Mouse (Mus musculus) stomach, embryonic 16.5 days (tissue): ENCODE measurements around the gene Slc7a8. TPM values are rescaled to one million over a fixed set of nuclear protein-coding genes. Genes with fewer than 3 reads are reported as not detected.

Experiments
- ATAC-seq: fragments of 200-750 bp; cut with Nextera tagmentation; 2 replicates; pipeline ENCODE4 v1.8.0; 2017; ENCODE audit warnings: moderate number of reproducible peaks, moderate TSS enrichment; ENCODE audit not compliant: insufficient read depth, low FRiP score
- H3K27ac ChIP-seq: fragments of 300-500 bp; sonication (generic); 2 replicates; pipeline ENCODE4 v1.5.1; 2014; ENCODE audit warnings: low read length
- H3K27me3 ChIP-seq: fragments of 300-500 bp; sonication (generic); 2 replicates; pipeline ENCODE4 v1.6.1; 2014; ENCODE audit warnings: low read length, control low read depth, mixed read lengths; ENCODE audit not compliant: control insufficient read depth, insufficient read depth
- H3K36me3 ChIP-seq: fragments of 300-500 bp; sonication (generic); 2 replicates; pipeline ENCODE4 v1.6.1; 2014; ENCODE audit warnings: low read length; ENCODE audit not compliant: control insufficient read depth, insufficient read depth
- H3K4me1 ChIP-seq: fragments of 300-500 bp; sonication (generic); 2 replicates; pipeline ENCODE4 v1.6.1; 2014; ENCODE audit warnings: low read length, control low read depth, mixed read lengths; ENCODE audit not compliant: control insufficient read depth, insufficient read depth
- H3K4me2 ChIP-seq: fragments of 300-500 bp; sonication (generic); 2 replicates; pipeline ENCODE4 v1.6.1; 2014; ENCODE audit warnings: low read depth, low read length, mixed read lengths
- H3K4me3 ChIP-seq: fragments of 300-500 bp; sonication (generic); replicated peaks from 2 replicates; pipeline ENCODE4 v1.5.1; 2014; ENCODE audit warnings: mild to moderate bottlenecking, low read length
- H3K9ac ChIP-seq: fragments of 300-500 bp; sonication (generic); 2 replicates; pipeline ENCODE4 v1.6.1; 2014; ENCODE audit warnings: low read length
- H3K9me3 ChIP-seq: fragments of 300-500 bp; sonication (generic); replicated peaks from 2 replicates; pipeline ENCODE4 v1.6.1; 2016; ENCODE audit warnings: low read length, control low read depth; ENCODE audit not compliant: control insufficient read depth
- WGBS: fragments of 180-500 bp; shearing (Covaris S2); extraction: QIAGEN DNeasy Blood & Tissue Kit; methylation state at CpG from one replicate; pipeline ENCODE4 v1.1.7; 2014; 5-methylcytosine and 5-hydroxymethylcytosine counted together
- polyA plus RNA-seq: library from polyadenylated mRNA; unstranded; fragments of >200 nt; fragmentation: Nextera tagmentation; extraction: Ambion mirVana; gene quantifications from 2 replicates; pipeline ENCODE4 v1.2.1, GENCODE M21; 2015

Slc7a8 gene
- 9.9 and 10.2 TPM in 2 replicates for polyA plus RNA-seq

DNA sequence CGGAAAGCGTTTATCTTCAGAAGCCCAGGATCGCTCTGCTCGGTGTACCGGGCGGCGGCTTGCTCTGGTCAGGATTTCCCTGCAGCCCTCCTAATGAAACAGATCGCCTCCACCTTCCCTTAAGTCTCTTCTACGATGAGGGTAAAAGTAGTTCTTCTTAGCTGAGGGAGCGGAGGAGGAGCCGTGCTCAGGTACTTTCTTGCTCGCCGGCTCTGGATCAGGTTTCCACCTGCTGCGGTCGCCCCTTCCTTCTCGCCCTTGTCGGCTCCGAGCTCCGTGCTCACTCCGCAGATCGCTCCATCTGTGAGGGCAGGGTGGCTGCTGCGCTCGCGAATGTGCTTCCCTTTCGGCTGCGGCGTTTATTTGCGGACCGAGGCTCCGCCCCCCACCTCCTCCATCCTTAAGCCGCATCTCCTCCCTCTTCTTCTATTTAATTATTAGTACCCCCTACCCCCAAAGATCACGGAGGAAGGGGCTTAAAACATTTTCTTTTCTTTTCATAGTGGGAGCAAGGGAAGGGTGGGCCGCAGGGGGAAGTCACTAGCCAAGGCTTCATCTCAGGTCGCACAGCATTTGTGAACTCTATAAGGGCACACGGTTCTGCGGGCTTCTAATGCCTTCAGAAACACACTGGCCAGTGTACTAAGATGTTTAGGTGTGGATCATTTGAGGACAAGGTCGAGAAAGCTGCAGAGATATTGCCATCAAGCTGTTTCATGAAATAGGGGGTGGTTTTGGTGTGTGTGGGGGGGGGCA is at the start of gene Slc7a8:
Slc7a8 (minus strand) TSS at position 337 of the 756 bp plus-strand sequence.
- Histone ChIP-seq H3K4me2 (peak within 1 kb of the TSS; percentile 77), H3K9me3 (no peaks in the 10 kb centered on the region), H3K27ac (no peak within 1 kb of the TSS), H3K4me3 (peak within 1 kb of the TSS; percentile 49), H3K9ac (peak within 1 kb of the TSS; percentile 60), H3K27me3 (peaks cover 9% of the 10 kb centered on the region; the same call in 1 of the 2 replicates), H3K4me1 (peaks cover 5% of the 10 kb centered on the region; the same call in 1 of the 2 replicates), H3K36me3 (no peaks in the 10 kb centered on the region)
- peak; percentile 75; the same call in 1 of the 2 replicates for ATAC-seq
- WGBS: 2% methylated on average over 37 of the region's 37 CpGs

DNA sequence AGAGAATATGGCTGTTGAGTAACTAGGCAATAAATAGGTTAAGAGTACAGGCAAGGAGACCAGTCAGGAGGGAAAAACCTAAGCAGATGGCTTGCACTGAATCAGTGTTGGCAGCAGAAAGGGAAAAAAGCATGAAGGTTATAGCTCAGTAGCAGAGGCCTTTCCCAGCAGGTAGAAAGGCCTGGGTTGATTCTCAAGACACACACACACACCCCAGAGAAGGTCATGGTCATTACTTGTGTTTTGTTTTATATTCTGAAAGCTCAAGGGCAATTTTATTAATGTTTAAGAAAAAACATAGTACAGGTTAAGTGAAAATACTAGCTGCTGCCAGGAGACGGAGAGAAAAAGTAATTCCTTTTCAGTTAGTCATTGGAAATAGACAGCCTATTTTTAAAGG is 42.0 kb upstream of the Slc7a8 start:
- 66% methylated on average over 1 of the region's 1 CpGs for WGBS
- Histone ChIP-seq H3K27me3 (no peaks in the 10 kb centered on the region), H3K36me3 (no peaks in the 10 kb centered on the region), H3K9me3 (no peaks in the 10 kb centered on the region), H3K4me3 (no peak overlapping the region), H3K9ac (no peak overlapping the region), H3K4me1 (no peaks in the 10 kb centered on the region), H3K4me2 (no peak overlapping the region), H3K27ac (no peak overlapping the region)
- ATAC-seq: no peak

DNA sequence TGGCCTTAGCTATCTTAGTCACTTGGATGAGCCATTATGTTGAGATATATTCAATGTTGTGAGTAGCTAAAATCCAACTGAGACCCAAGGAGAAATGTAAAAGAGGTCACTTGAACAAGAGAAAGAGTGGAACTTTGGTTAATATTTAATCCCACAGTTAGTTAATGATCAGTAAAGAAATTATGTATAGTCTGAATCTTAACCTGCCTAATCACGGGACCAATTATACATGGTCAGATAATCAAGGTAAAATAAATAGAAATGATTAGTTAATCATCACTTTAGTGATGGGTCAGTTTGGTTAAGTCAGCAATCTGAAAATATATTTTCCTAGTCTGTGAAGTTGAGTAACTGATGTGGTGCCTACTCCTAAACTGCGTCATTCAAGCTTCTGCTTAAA is 40.6 kb upstream of the Slc7a8 start:
- 66% methylated on average over 2 of the region's 2 CpGs for WGBS
- ATAC-seq: no peak
- Histone ChIP-seq H3K9ac (no peak overlapping the region), H3K27ac (no peak overlapping the region), H3K4me3 (no peak overlapping the region), H3K4me1 (no peaks in the 10 kb centered on the region), H3K9me3 (no peaks in the 10 kb centered on the region), H3K27me3 (no peaks in the 10 kb centered on the region), H3K36me3 (no peaks in the 10 kb centered on the region), H3K4me2 (no peak overlapping the region)

DNA sequence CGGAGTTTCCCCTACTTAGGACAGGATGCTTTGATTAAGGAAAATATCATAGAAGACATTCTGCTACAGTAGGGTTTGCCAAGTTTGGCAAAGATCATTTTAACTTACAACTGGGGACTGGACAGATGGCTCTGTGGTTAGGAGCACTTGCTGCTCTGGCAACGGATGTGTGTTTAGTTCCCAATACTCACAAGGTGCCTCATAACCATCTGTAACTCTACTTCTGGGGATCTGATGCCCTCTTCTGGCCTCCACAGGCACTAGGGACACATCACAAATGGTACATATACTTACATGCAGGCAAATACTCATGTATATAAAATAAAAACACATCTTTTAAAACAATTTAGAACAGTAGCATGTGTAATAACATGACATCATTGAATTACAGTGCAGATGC is 36.0 kb upstream of the Slc7a8 start:
- 52% methylated on average over 2 of the region's 2 CpGs for WGBS
- Histone ChIP-seq H3K4me2 (no peak overlapping the region), H3K27me3 (no peaks in the 10 kb centered on the region), H3K4me3 (no peak overlapping the region), H3K9ac (no peak overlapping the region), H3K9me3 (no peaks in the 10 kb centered on the region), H3K27ac (no peak overlapping the region), H3K36me3 (no peaks in the 10 kb centered on the region), H3K4me1 (no peaks in the 10 kb centered on the region)
- no peak for ATAC-seq

DNA sequence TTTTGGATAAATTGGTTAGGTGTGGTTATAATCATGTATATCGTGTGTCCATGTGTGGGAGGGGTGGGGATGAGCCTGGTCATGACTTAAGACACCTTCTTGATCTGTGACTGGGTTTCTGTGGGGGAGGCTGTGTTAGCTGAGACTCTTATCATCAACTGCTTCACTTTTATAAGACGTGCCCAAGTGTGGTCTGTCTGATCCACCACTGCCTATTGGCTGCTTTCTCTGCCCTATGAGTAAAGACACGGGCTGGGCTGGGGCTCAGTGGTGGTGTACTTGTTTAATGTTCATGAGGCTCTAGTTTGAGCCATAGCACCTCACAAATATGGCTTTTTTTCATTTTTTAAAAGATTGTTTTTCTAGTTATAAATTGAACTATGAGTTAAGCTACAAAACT is 34.0 kb upstream of the Slc7a8 start:
- no peaks in the 10 kb centered on the region for H3K36me3 ChIP-seq
- 52% methylated on average over 3 of the region's 3 CpGs for WGBS
- H3K27me3 ChIP-seq: no peaks in the 10 kb centered on the region
- no peak for ATAC-seq
- no peaks in the 10 kb centered on the region for H3K4me1 ChIP-seq
- no peaks in the 10 kb centered on the region for H3K9me3 ChIP-seq
- H3K4me3 ChIP-seq: no peak overlapping the region
- H3K4me2 ChIP-seq: no peak overlapping the region
- H3K27ac ChIP-seq: no peak overlapping the region
- no peak overlapping the region for H3K9ac ChIP-seq

DNA sequence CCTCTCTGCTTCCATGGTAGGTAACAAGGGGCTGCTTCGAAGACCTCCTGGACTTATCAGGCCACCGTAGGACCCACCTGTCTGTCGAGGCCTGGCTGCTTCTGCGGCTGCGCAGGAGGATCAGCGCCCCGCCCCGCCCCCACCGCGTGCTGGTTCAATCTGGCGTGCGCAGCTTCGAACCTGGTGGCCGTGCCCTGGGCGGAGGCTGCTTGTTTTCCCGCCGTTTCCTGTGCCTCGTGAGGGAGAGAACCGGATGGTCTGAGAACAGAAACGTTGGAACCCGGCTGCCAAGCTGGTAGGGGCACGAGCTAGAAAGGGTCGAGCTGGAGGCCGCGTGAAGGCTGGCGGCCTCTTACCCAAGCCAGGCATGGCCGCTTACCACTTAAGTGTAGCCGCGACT is 32.2 kb upstream of the Slc7a8 start, which contains the start of gene Rnf212b:
Rnf212b (plus strand) TSS at position 151 of the 400 bp plus-strand sequence.
- H3K4me2 ChIP-seq: no peak within 1 kb of the TSS
- WGBS: 81% methylated on average over 29 of the region's 29 CpGs
- H3K4me1 ChIP-seq: no peaks in the 10 kb centered on the region
- no peaks in the 10 kb centered on the region for H3K9me3 ChIP-seq
- no peak within 1 kb of the TSS for H3K4me3 ChIP-seq
- no peak within 1 kb of the TSS for H3K9ac ChIP-seq
- ATAC-seq: no peak
- no peak within 1 kb of the TSS for H3K27ac ChIP-seq
- no peaks in the 10 kb centered on the region for H3K27me3 ChIP-seq
- no peaks in the 10 kb centered on the region for H3K36me3 ChIP-seq

DNA sequence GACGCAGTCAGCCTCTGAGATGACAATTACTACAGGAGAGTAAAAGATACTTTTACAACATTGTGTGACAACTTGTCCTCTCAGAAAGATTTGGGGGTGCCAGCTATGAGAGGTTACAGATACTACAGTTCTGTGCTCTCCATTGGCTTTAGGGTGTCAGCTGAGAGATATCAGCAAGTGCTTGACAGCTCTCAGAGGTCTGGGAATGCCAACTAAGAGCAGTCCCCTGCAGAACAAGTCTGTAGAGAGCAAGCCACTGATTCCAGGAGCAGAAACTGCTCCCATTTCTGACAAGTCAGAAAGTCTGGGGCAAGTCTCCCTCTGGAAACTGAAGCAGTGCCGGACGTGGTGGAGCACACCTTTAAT is 27.9 kb upstream of the Slc7a8 start:
- Histone ChIP-seq H3K4me1 (no peaks in the 10 kb centered on the region), H3K4me3 (no peak overlapping the region), H3K9ac (no peak overlapping the region), H3K9me3 (no peaks in the 10 kb centered on the region), H3K4me2 (no peak overlapping the region), H3K27me3 (no peaks in the 10 kb centered on the region), H3K36me3 (no peaks in the 10 kb centered on the region), H3K27ac (no peak overlapping the region)
- ATAC-seq: no peak
- WGBS: 86% methylated on average over 3 of the region's 3 CpGs

DNA sequence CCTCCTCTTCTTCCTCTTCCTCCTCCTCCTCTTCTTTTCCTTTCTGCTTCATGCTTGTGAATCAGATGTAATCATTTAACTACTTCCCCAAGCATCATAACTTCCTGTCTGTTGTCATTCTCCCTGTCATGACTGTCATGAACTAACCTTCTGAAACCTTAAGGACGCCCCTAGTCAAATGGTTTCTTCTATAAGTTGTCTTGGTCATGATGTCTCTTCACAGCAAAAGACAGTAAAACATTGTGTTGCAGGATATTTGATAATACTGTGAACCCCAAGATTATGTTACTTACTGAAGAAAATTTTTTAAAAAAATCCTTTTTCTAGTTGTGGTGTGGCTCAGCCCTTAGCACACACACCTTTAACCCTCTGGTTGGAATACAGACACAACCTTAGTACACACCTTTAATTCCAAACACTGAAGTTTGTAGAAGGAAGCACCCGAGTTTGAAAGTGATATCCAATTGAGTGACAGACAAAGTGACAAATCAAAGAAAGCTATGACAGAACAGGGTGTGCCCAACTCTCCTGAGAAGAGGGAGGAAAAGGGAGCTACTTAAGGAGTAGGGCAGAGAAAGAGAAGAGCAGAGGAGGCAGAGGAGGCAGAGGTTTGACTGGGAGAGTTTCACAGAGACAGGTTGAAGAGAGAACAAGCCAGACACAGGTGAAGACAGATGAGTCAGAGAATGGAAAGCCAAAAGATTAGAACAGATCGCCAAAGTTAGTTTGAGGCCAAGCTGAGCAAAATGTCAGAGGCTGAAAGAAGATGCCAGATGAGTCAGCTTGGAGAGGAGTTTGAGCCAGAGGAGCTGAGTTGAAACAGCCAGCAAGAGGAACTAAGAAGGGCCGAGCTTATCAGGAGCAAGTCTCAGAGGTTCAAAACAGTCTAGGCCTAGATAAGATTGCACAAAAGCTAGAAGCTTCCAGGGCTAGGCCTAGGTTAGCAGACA is 27.2 kb upstream of the Slc7a8 start:
- H3K4me1 ChIP-seq: no peaks in the 10 kb centered on the region
- no peak for ATAC-seq
- WGBS: 60% methylated on average over 4 of the region's 4 CpGs
- no peaks in the 10 kb centered on the region for H3K36me3 ChIP-seq
- no peaks in the 10 kb centered on the region for H3K27me3 ChIP-seq
- H3K27ac ChIP-seq: no peak overlapping the region
- no peak overlapping the region for H3K4me2 ChIP-seq
- H3K9ac ChIP-seq: no peak overlapping the region
- H3K9me3 ChIP-seq: no peaks in the 10 kb centered on the region
- H3K4me3 ChIP-seq: no peak overlapping the region

DNA sequence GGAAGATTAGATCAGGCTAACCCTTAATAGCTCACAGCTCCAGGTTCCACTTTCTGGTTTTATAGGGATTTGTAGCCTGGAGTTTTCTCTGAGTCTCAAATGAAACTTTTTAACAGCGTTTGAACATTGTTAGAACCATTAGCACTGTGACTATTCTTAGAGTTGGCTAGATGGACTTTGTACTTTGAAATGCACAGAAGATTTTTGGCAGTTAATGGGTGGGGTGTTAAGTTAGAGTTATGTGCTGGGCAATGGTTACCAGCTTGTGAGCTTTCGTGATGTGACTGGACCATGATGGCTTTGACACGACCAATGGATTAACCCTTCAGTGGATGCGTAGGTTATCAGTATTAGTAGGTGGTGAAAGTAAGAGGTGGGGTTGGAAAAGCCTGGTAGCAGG is 24.4 kb upstream of the Slc7a8 start:
- H3K4me2 ChIP-seq: no peak overlapping the region
- H3K4me3 ChIP-seq: no peak overlapping the region
- no peaks in the 10 kb centered on the region for H3K4me1 ChIP-seq
- WGBS: 67% methylated on average over 4 of the region's 4 CpGs
- ATAC-seq: no peak
- no peak overlapping the region for H3K9ac ChIP-seq
- H3K36me3 ChIP-seq: no peaks in the 10 kb centered on the region
- no peaks in the 10 kb centered on the region for H3K9me3 ChIP-seq
- no peaks in the 10 kb centered on the region for H3K27me3 ChIP-seq
- H3K27ac ChIP-seq: no peak overlapping the region
